Mouse (Mus musculus): Measurements from ENCODE around the gene Srsf3. TPM values are rescaled to one million over a fixed set of nuclear protein-coding genes. Genes with fewer than 3 reads are reported as not detected.

Gene Srsf3
- total RNA-seq, 2 experiments from 2014 or later = 54.9 to 60.9 TPM

GRCm38 (mm10) chr17:29043583-29043982 is 11.2 kb downstream of the Srsf3 start:
- no peak for DNase-seq
- intact Hi-C loops (cut with DNase I) = no loop called here

GRCm38 (mm10) chr17:29044146-29044924 is 11.9 kb downstream of the Srsf3 start:
- no peak for DNase-seq
- intact Hi-C loops (cut with DNase I) = loop anchor here (2.0 kb wide), 1 partner anchor 202 kb away; no protein-coding TSS in a partner anchor

DNA sequence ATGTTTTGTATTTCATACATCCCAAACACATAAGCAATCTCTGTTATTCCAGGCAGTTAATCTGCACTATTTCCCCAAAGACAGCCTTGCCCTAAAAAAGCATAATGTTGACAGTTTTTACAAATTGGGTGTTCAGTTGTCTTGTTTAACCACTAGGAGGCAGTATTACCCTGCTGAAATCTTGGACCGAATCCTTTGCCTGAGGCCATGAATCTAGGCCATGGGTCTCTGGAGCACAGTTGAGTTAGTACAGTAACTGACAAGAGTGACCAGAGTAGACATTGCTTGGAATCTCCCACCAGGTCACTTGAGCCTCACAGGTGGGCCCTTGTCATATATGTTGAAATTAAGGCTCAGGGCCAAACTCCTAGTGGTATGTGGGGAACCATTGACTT is 12.5 kb downstream of the Srsf3 start:
- intact Hi-C loops (cut with DNase I) = loop anchor here (2.0 kb wide), 1 partner anchor 202 kb away; no protein-coding TSS in a partner anchor
- no peak for DNase-seq

- intact Hi-C loops (cut with DNase I) = loop anchor here (2.0 kb wide), 1 partner anchor 201 kb away; no protein-coding TSS in a partner anchor
- peak in 1 of 2 experiments; percentile 37 for DNase-seq
Measured at GRCm38 (mm10) chr17:29045741-29046530, 13.5 kb downstream of the Srsf3 start.

- DNase-seq = no peak
- intact Hi-C loops (cut with DNase I) = no loop called here
Measured at GRCm38 (mm10) chr17:29046863-29047262, 14.4 kb downstream of the Srsf3 start.

DNA sequence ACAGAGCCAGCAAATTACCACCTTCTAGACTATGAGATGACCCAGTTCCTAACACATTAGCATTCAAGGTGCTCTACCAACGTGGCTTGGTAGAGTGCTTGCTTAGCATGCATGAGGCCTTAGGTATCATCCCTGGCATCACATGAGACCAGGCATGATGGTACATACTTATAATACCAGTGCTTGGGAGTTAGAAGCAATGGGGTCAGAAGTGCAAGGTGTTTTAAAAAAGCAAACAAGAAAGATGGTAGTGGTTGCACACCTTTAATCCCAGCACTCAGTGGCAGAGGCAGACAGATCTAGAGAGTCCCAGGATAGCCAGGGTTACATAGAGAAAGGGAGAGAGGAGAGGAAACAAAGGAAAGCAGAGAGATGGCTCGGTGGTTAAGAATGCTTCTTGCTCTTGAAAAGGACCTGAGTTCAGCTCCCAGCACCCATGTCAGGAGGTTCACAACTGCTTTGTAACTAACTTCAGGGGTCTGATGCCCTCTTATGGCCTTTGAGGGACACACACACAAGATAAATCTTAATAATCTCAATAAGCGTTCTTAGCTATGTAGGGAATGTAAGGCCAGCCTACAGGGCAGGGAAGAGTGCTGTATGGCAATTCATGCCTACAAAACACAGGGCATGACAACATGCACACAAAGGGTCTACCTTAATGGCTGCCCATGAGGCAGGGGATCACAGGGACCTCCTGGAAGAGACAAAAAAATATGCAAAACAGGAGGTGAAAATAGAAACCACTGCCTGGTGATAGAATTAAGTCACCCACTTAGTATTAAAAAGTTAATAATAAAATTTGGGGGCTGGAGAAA is 15.5 kb downstream of the Srsf3 start:
- no peak for DNase-seq
- intact Hi-C loops (cut with DNase I) = no loop called here

DNA sequence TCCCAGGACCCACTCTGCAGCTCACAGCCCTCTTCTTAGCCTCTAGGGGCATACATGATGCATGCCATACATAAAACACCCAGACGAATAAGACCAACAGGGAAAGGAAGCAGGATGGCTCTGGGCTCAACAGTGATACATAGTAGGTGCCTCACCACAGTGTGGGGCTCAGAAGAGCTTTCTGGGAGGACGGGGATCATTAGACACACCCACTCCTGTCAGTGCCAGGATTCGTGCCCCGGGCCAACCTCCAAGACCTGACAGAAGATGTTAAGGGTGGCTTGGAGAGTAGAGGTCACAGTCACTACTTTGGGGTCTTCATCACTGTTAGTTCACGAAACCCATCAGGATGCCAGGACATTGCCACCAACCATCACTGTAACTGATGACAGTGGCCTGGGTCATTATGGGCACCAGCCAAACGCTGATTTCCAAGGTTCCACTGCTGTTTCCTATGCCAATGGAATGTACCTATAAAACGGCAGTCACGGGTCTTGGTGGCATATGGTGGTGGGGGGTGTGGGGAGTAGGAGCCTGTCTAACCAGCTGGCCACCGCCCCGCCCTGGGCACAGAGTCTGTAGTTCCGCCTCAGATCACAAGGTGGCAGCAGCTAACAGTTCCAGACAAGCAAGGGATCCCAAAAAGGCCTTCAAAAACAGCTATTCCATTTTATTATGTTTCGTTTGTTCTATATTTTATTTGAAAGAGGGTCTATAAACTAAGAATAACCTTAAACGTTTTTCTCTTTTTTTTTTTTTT is 16.5 kb downstream of the Srsf3 start:
- DNase-seq = peak; percentile 91 to 94
- intact Hi-C loops (cut with DNase I) = loop anchor here (1.0 kb wide), 2 partner anchors 46 to 122 kb away; no protein-coding TSS in a partner anchor

DNA sequence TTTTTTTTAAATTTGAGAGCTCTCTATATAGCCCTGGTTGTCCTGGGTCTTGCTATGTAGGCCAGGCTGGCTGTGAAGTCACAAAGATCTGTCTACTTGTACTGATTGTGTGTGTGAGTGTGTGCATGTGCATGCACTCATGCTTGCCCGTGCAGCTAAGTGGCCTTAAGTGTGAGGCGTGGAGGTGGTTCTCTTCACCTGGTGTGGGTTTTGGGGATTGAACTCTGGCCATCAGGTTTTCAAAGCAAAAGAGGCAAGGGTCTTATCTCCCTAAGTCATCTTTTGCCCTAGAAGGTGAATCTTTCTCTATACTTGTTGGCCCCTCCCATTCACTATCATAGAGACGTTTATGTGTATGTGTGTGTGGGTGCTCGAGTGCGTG is 17.1 kb downstream of the Srsf3 start:
- intact Hi-C loops (cut with DNase I) = loop anchor here (1.0 kb wide), 2 partner anchors 46 to 122 kb away; no protein-coding TSS in a partner anchor
- no peak for DNase-seq

DNA sequence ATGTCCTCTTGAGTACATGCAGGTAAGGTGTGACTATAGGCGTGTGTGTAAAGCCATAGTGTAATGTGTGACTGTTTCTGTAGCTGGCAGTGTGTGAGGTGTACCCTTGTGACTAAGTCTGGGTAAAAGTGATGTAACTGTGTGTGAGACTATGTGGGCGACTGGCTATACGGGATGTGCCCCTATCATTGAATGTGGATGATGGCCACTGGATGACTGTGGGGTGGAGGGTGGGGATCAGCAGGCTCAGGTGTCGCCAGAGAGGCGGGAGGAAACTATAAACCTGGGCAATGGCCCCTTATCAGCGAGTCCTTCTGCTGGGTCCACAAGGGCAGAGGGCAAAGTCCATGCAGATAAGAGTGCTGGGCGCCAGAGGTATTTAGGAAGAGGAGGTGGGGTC is 17.5 kb downstream of the Srsf3 start:
- intact Hi-C loops (cut with DNase I) = loop anchor here (1.0 kb wide), 2 partner anchors 45 to 121 kb away; no protein-coding TSS in a partner anchor
- no peak for DNase-seq

GRCm38 (mm10) chr17:29050791-29051190 is 18.4 kb downstream of the Srsf3 start:
- intact Hi-C loops (cut with DNase I) = no loop called here
- DNase-seq = no peak

DNA sequence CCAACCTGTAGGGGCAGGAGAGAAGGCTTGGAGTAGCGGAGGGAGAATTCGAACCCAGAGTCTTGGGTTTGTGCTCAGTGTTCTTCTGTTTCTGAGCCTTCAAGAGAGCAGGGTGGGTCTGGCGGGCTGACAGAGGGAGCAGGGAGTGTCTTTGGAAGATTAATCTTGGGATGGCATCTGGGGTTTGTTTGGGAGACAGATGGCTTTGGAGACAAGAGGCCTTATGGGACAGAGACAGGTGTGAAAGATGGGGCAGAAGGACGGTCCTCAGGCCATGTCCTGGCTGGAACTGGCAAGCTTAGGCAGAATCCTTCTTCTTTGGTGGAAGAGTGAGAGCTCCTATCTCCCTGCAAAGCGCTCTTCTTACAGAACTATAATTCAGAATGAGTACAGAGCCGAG is 20.6 kb downstream of the Srsf3 start:
- no peak for DNase-seq
- intact Hi-C loops (cut with DNase I) = loop anchor here (2.0 kb wide), 1 partner anchor 20 kb away; no protein-coding TSS in a partner anchor

DNA sequence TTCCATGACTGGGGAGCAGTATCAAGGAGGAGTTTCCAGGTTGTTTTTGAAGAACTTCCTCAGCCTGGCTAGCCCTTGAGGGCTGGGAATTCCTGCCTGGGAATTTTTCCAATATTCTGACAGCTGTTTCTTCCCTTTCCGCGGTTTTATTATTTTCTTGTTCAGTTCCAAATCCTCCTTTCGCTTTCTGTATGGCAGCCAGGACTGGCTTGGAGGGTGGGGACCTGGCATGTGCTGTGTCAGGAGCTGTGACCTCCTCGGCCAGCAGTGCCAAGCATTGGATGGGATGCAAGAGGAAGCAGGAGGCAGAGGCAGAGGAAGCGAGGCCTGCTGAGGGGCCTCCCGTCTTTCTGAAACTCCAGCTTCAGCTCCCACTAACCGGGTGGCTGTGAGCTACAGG is 21.4 kb downstream of the Srsf3 start:
- intact Hi-C loops (cut with DNase I) = loop anchor here (2.0 kb wide), 1 partner anchor 19 kb away; no protein-coding TSS in a partner anchor
- DNase-seq = peak; percentile 63 to 69

GRCm38 (mm10) chr17:29054429-29054828 is 22.0 kb downstream of the Srsf3 start:
- intact Hi-C loops (cut with DNase I) = no loop called here
- DNase-seq = no peak

DNA sequence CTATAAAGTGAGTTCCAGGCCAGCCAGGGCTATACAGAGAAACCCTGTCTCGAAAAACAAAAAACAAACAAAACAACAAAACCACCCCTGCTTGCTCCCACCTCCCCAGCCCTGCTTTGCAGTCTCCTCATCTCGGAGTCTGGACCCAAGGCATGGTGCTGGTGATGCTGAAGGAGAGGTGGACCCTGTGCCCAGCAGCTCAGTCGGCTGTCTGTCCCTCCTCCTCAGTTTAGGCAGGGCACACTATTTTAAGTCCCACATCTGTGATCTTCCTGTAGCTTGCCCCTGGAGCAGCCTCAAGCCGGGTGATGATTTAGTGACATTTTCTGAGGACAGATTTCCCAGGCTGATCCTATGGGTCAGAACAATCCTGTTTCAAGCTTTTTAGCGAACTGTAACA is 23.2 kb downstream of the Srsf3 start:
- intact Hi-C loops (cut with DNase I) = no loop called here
- DNase-seq = no peak

- no peak for DNase-seq
- intact Hi-C loops (cut with DNase I) = no loop called here
Measured at GRCm38 (mm10) chr17:29056207-29056606, 23.8 kb downstream of the Srsf3 start.

GRCm38 (mm10) chr17:29056699-29057151 is 24.3 kb downstream of the Srsf3 start:
- DNase-seq = no peak

GRCm38 (mm10) chr17:29057361-29057890 is 25.0 kb downstream of the Srsf3 start:
- intact Hi-C loops (cut with DNase I) = no loop called here
- no peak for DNase-seq

More at GRCm38 (mm10) chr17:29056699-29057151, 24.3 kb downstream of the Srsf3 start:
- intact Hi-C loops (cut with DNase I) = no loop called here

GRCm38 (mm10) chr17:29057961-29058360 is 25.5 kb downstream of the Srsf3 start:
- DNase-seq = no peak
- intact Hi-C loops (cut with DNase I) = no loop called here

GRCm38 (mm10) chr17:29058487-29058886 is 26.1 kb downstream of the Srsf3 start:
- intact Hi-C loops (cut with DNase I) = no loop called here

More at GRCm38 (mm10) chr17:29058487-29058886, 26.1 kb downstream of the Srsf3 start:
- no peak for DNase-seq
